Mouse (Mus musculus): ENCODE results near the gene Lmo1.

GRCm38 (mm10) chr7:109218977-109219271 is 43.9 kb upstream of the Lmo1 start:
- TF ChIP-seq CTCF (IDR thresholded peaks at IDR 0.05; ENCODE audit: control insufficient read depth, insufficient read depth, low read length) = no peak
- no peak for TF ChIP-seq POLR2A (IDR thresholded peaks at IDR 0.05; ENCODE audit: borderline replicate concordance, control insufficient read depth, low read depth, low read length)
